Mouse (Mus musculus): ENCODE data around the gene Klhl23. TPM values are rescaled to one million over a fixed set of nuclear protein-coding genes. Genes with fewer than 3 reads are reported as not detected.

Klhl23 gene
- total RNA-seq, 2 experiments from 2014 or later = 6.8 to 14.5 TPM

Other genes with a start within 250 kb of the Klhl23 start
- gene Lrp2, start 235.9 kb upstream of the Klhl23 start, total RNA-seq (2021) = under 1 TPM in 1 of 2 experiments, not detected in 1; 0.30 TPM
- 1 to 10 TPM; 3.4 TPM for gene Bbs5, start 174.8 kb upstream of the Klhl23 start, total RNA-seq (2021)
- gene Klhl41, start 151.8 kb upstream of the Klhl23 start, total RNA-seq (2021) = 100 to 1,000 TPM; 665 to 708 TPM
- 10 to 100 TPM; 16.0 to 16.2 TPM for gene Fastkd1, start 108.4 kb upstream of the Klhl23 start, total RNA-seq (2021)
- gene Ppig, start 99.4 kb upstream of the Klhl23 start, total RNA-seq (2021) = 10 to 100 TPM; 29.0 to 34.0 TPM
- gene Ccdc173, start 32.4 kb upstream of the Klhl23 start, total RNA-seq (2021) = under 1 TPM; 0.45 to 0.50 TPM
- 10 to 100 TPM; 18.6 to 20.7 TPM for gene Phospho2, start 32.3 kb upstream of the Klhl23 start, total RNA-seq (2021)
- gene Ssb, start 39.6 kb downstream of the Klhl23 start, total RNA-seq (2021) = 10 to 100 TPM; 59.8 to 60.6 TPM
- gene Mettl5, start 63.7 kb downstream of the Klhl23 start, total RNA-seq (2021) = 10 to 100 TPM; 14.2 to 15.8 TPM
- gene Ubr3, start 75.3 kb downstream of the Klhl23 start, total RNA-seq (2021) = 100 to 1,000 TPM; 207 to 208 TPM
- not detected for gene Myo3b, start 217.2 kb downstream of the Klhl23 start, total RNA-seq (2021)